In genomic region chr4:102424104-102424503, GRCm38 (mm10) we compare ENCODE assay signal across 22 mouse cellular contexts.
"Had no signal": no experiment of that assay in that cellular context is flagged by ENCODE, and none has a peak within 500 bp of the region (broad histone marks: within the 10 kb centered on the region; RNA-seq: fewer than 3 reads in every experiment).

No protein-coding gene starts in this region.

- ATAC-seq: forebrain, embryonic 13.5 days; forebrain, embryonic 14.5 days; forebrain, embryonic 15.5 days; forebrain, embryonic 16.5 days; forebrain, postnatal 0 days had no signal

- DNase-seq: cerebellum, adult 2 months; cerebellum, adult 8-10 months; cerebellum, adult 9-10 months; cerebellum, adult 9-11 months; cerebellum, postnatal 10 days; cerebellum, postnatal 14 days; cerebellum, postnatal 25 days; cerebellum, postnatal 36 days; embryo, embryonic 11 days; forebrain, postnatal 0 days; gastrocnemius, adult 2 months; gastrocnemius, postnatal 10 days; gastrocnemius, postnatal 14 days; gastrocnemius, postnatal 25 days; gastrocnemius, postnatal 36 days; heart, adult 11 months; heart, adult 18-20 months; heart, adult 2 months had no signal
